Mouse (Mus musculus): ENCODE data around the gene Pgc.

Gene Pgc

GRCm38 (mm10) chr17:47726566-47726965, at the start of gene Pgc:
TSS of gene Pgc (plus strand) at chr17:47726842.
- DNase-seq: no peak

GRCm38 (mm10) chr17:47678238-47678637, 48.4 kb upstream of the Pgc start:
- no peak for DNase-seq

- DNase-seq: no peak
Measured at GRCm38 (mm10) chr17:47678702-47679101, 47.9 kb upstream of the Pgc start.

- DNase-seq: no peak
Measured at GRCm38 (mm10) chr17:47682836-47683235, 43.8 kb upstream of the Pgc start.

GRCm38 (mm10) chr17:47687409-47688343, 39.0 kb upstream of the Pgc start:
- peak; percentile 95 for DNase-seq

- DNase-seq: no peak
Measured at GRCm38 (mm10) chr17:47688344-47688607, 38.4 kb upstream of the Pgc start, which contains the start of gene Tomm6. TSS of gene Tomm6 (minus strand) at chr17:47688386.

- DNase-seq: peak; percentile 46
Measured at GRCm38 (mm10) chr17:47688608-47689575, 37.8 kb upstream of the Pgc start, which contains the start of gene Frs3. TSS of gene Frs3 (plus strand) at chr17:47689030.

- no peak for DNase-seq
Measured at GRCm38 (mm10) chr17:47689894-47690293, 36.7 kb upstream of the Pgc start.

- no peak for DNase-seq
Measured at GRCm38 (mm10) chr17:47691650-47692049, 35.0 kb upstream of the Pgc start.

- DNase-seq: peak; percentile 44
Measured at GRCm38 (mm10) chr17:47693671-47694441, 32.8 kb upstream of the Pgc start.

GRCm38 (mm10) chr17:47694442-47694502, 32.4 kb upstream of the Pgc start, which contains the start of gene Gm21981:
TSS of gene Gm21981 (minus strand) at chr17:47694455.
- no peak for DNase-seq

GRCm38 (mm10) chr17:47694503-47695336, 31.9 kb upstream of the Pgc start, which contains the start of gene Prickle4:
TSS of gene Prickle4 (minus strand) at chr17:47694736.
- peak; percentile 97 for DNase-seq

- no peak for DNase-seq
Measured at GRCm38 (mm10) chr17:47695337-47695710, 31.3 kb upstream of the Pgc start.

GRCm38 (mm10) chr17:47698156-47698555, 28.5 kb upstream of the Pgc start:
- DNase-seq: peak; percentile 88

GRCm38 (mm10) chr17:47699055-47699454, 27.6 kb upstream of the Pgc start:
- peak; percentile 37 for DNase-seq

- DNase-seq: no peak
Measured at GRCm38 (mm10) chr17:47701793-47702192, 24.8 kb upstream of the Pgc start.

- DNase-seq: no peak
Measured at GRCm38 (mm10) chr17:47702548-47703345, 23.9 kb upstream of the Pgc start.

GRCm38 (mm10) chr17:47703556-47703955, 23.1 kb upstream of the Pgc start:
- DNase-seq: no peak

GRCm38 (mm10) chr17:47704692-47705091, 21.9 kb upstream of the Pgc start:
- DNase-seq: no peak

- DNase-seq: no peak
Measured at GRCm38 (mm10) chr17:47706196-47706595, 20.4 kb upstream of the Pgc start.

GRCm38 (mm10) chr17:47707961-47708360, 18.7 kb upstream of the Pgc start:
- peak; percentile 38 for DNase-seq

Measured in kidney, adult 11 months (tissue).